Mouse (Mus musculus): Measurements from ENCODE around the gene Ap1m2.
"Not testable (repeated sequence)": the region's sequence is repeated elsewhere in the genome, so short reads cannot be mapped to it uniquely, and the experiment has no call there.

The Ap1m2 gene

DNA sequence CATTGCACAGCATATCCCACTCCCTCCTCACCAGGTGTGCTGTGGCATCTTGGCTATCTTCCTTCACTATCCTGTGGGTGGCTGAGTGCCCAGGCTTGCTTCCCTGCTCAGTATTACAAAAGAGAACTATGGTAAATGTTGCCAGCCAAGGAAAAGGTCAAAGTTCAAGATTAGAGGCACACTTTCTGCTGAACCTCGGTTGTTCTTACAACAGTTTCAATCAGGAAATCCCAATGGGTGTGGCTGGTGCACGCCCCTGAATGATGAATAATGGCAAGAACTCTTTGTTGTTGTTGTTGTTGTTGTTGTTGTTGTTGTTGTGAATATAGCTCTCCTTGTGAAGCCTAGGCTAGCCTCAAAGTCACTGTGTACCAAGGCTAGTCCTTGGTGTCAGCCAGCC is 50.3 kb downstream of the Ap1m2 start:
- DNase-seq (ENCODE audit: low read depth, low spot score): no peak

DNA sequence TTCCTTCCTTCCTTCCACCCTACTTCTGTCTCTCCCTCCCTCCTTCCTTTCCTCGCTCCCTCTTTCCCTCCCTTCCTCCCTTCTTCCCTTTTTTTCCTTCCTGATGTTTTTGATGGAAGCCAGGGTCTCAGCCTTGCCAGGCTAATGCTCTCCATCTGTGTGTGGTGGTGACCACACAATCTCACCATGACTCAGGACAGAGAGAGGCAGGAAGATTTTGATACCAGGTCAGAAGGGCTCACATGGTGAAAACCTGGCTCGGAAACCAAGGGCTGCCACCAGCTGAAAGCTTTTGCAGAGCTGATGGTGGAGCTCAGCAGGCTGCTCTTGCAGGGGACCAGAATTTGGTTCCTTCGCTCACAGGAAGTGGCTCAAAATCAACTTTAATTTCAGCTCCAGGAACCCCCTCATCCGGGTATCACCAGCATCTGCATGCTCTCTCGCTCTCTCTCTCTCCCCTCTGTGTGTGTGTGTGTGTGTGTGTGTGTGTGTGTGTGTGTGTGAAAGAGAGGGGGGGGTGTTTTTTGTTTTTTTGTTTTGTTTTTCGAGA is 51.6 kb downstream of the Ap1m2 start:
- DNase-seq (ENCODE audit: low read depth, low spot score): no peak

DNA sequence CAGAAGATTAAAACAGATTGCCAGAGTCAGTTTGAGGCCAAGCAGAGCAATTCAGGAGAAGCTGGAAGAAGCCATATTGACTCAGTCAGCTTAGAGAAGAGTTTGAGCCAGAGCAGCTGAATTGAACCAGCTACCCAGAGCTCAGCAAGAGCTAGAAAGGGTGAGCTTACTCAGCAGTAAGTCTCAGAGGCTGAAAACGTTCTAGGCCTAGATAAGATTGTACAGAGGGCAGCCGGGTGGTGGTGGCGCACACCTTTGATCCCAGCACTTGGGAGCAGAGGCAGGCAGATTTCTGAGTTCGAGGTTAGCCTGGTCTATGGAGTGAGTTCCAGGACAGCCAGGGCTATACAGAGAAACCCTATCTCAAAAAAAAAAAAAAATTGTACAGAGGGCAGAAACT is 55.8 kb downstream of the Ap1m2 start:
- DNase-seq (ENCODE audit: low read depth, low spot score): not testable (repeated sequence)

DNA sequence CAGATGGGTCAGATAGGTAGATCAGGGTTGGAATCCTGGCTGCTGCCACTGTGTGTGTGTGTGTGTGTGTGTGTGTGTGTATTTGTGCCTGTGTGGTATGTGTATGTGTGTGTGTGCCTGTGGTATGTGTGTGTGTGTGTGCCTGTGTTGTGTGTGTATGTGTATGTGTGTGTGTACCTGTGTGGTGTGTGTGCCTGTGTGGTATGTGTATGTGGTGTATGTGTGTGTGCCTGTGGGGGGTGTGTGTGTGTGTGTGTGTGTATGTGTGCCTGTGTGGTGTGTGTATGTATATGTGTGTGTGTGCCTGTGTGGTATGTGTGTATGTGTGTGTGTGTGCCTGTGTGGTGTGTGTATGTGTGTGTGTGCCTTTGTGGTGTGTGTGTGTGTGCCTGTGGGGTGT is 57.4 kb downstream of the Ap1m2 start:
- DNase-seq (ENCODE audit: low read depth, low spot score): no peak

DNA sequence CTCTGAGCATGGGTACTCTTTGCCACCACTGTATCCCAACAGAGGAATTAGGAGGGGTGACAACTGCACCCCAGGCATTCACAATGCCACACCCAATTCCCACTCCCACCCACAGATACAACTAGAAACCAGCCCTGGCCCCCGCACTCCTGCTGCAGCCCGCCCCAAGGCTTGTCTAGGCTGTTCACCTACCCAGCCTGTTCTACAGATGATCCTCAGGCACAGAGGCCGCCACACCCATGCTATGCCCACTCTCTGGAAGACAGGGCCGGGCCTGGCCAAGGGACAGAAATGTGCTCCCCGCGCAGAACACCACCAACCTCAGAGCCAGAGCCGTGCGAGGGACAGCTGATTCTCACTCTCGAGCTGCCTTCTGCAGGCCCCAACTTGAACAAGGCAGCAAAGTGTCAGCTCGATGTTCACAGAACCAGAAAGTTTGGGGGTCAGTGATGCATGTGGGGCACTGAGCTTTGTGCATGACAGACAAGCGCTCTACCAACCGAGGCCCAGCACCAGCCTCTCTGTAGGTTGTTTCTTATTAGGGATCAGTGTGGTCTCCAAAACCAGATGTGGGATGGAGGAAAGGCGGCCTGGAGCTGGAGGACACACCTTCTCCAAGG is 60.9 kb downstream of the Ap1m2 start:
- no peak for DNase-seq (ENCODE audit: low read depth, low spot score)

DNA sequence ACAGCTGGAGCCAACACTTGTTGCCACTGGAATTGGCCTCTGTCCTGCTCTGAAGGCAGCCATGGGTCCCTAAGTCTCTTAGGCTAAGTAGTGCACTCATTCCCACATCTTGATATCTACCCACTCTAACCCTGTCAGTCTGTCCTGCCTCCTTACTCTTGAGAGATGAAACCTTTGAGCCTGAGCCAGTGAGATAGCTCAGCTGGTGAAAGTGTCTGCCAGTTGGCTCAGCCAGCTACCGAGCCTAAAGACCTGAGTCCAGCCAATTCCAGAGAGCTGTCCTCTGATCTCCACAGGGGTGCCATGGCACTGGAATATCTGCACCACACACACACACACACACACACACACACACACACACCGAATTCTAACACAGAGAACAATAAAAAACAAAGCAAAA is 61.6 kb downstream of the Ap1m2 start:
- DNase-seq (ENCODE audit: low read depth, low spot score): no peak

DNA sequence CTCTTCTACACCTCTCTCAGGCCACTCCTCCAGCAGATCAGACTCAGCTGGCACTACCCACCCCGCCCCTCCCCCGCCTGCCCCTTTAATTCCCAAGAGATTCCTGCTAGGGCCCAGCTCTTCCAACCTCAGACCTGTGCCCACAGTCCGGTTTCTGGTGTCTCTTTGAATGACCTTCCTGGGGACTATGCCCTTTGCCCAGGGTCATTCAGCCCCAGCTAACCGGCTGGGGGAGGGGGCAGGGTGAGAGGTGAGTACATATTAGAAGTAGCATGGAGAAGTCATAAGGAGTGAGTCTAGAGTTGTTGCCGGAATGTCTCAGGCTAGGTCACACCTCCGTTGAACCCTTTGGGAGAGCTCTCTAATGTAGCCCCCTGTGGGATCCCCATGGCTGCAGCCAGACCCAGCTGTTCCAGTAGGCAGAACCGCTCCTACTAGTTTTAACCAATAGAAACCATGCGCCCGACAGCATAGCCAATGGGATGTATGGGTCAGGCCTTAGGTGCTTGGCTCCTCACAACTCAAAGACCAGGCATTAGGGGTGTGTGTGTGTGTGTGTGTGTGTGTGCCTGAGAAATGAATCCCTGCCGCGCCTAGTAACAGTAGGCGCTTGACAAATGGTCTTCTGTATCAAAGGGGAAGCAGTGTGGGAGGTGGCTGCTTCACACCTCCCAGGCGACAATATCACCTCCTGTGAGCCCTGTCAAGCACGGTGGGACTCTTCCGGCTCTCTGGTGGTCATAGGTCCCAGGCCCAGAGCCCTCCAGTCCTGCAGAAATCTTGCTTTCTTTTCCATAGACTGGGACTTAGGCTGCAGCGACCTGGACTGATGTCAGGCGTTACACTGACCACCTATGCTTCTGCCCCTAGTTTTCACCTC is 62.3 kb downstream of the Ap1m2 start:
- no peak for DNase-seq (ENCODE audit: low read depth, low spot score)

DNA sequence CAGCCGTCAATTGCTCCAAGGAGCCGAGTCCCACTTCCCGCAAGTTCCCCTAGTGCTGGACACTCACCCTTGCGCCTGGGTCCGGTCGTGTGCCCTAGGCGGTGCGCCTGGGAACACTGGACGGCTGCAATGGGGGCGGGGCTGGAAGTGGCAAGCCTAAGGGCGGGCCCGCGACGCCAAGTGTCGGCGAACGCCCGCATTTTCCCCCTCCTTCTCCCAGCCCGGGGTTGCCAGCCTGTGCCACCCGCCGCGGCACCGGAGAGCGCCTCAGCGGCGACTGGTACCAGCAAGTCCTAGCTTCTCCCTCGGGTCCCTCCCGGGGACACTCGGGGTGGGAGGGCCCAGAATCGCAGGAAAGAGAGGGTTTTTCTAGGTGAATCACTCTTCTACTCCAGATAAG is 63.8 kb downstream of the Ap1m2 start, which contains the start of gene S1pr5:
Gene S1pr5, minus strand, starts transcription at position 118 of the 400 bp plus-strand sequence.
- DNase-seq (ENCODE audit: low read depth, low spot score): no peak

DNA sequence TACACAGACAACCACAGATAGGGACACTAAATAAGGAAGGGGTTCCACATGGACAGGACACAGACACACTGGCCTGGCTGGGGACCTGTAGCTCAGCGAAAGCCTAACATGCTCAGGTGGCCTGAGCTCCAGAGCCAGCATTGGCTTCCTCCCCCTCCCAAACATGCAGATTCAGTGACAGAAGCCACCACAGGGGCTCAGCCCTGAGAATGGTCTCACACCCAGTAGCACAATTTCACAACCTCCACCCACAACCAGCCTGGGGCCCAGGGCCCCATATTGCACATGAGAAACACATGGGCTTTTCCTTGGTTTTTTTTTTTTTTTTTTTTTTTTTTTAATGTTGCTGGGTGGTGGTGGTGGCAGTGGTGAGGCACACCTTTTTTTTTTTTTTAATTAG is 65.8 kb downstream of the Ap1m2 start:
- DNase-seq (ENCODE audit: low read depth, low spot score): no peak

DNA sequence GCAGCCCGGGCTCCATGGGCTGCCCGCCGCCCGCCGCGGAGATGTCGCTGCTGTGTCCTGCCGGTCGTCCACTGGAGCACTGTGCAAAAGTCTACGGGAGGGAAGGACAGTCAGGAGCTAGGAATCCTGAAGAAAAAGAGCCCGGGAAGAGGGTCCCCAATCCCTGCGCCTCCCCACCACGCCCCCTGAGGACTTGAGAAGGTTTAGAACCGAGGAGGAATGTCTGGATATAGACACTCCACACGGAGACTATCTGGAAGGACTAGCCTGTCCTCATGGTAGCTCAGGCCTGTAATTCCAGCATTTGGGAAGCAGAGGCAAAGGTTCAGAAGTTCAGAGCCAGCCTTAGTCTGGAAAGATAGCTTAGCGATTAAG is 67.0 kb downstream of the Ap1m2 start:
- no peak for DNase-seq (ENCODE audit: low read depth, low spot score)

DNA sequence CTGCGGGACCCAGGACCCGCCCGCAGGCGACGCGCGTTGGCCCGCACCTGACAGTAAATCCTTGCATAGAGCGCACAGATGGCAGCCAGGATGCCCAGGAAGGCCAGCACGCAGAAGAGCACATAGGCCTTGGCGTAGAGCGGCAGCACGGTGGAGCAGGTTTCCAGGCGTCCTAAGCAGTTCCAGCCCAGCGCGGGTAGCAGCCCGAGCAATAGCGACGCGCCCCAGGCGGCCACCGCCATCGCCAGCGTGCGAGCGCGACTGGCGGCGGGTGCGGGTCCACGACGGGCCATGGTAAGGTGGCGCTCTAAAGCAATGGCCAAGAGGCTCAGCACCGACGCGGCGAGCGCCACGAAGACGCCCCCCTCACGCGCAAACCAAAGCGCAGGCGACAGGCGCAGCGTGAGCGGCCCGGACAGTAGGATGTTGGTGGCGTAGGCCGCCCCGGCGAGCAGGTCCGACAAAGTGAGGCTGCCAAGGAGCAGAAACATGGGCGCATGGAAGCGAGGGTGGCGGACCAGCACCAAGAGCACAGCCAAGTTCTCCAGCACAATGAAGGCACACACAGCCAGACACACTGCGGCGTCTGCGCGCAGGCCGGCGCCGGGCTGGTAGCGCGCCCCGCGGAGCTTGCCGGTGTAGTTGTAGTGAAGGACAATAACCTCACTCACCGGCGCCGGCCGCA is 67.6 kb downstream of the Ap1m2 start:
- no peak for DNase-seq (ENCODE audit: low read depth, low spot score)

Data from embryo, embryonic 11.5 days (tissue).